Mouse (Mus musculus) gastrocnemius, postnatal 14 days (tissue): ENCODE results near the gene Runx1. TPM values are rescaled to one million over a fixed set of nuclear protein-coding genes. Genes with fewer than 3 reads are reported as not detected.

Source experiments
- DNase-seq: peaks from one replicate; pipeline ENCODE4 v3.0.0; 2021; ENCODE audit warnings: mixed read lengths
- intact Hi-C: fragments of 180-260 bp; cut with DNase I; formaldehyde crosslinking; loops from one replicate; pipeline ENCODE4 v1.15.1; 2025; ENCODE audit warnings: low total_unique reads
- total RNA-seq, 2 experiments: library from RNA; stranded (reverse); gene quantifications; 2 replicates each; pipeline ENCODE4 v1.2.3; 2021

The Runx1 gene
- total RNA-seq, 2 experiments from 2014 or later = 3.8 to 5.3 TPM

- intact Hi-C loops = loop anchor here (10.0 kb wide), 1 partner anchor 156 kb away; no protein-coding TSS in a partner anchor
Measured at GRCm38 (mm10) chr16:92828308-92828862, 2.4 kb upstream of the Runx1 start.

DNA sequence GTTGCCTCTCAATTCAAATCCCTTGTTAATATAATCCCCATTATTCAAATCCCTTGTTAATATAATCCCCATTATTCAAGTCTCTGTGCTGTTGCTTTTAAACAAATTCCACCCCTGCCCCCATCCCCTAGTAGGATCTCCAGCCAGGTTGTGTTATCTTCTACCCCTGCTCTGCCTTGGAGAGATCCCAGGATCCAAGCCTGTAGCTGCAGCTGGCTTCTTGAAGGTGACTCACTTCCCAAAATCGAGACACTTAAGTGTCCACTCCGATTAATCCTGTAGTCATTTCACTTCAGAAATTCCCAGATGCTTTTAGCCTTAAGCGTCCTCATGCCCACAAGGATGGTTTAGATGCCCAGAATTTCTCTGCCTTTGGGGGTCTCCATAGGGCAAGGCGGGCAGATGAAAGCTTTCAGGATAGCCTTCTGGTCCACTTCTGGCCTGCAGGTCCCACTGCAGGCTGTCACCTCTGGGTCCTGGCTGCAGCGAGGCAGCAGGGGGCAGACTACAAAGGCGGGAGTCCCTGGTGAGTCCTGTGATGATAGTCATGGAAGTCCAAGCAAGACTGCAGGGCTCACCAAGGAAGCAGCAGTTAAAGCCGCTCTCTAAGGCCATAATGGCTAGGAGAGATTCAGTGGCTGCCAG, 1.8 kb upstream of the Runx1 start:
- peak; percentile 37 for DNase-seq
- intact Hi-C loops = loop anchor here (10.0 kb wide), 1 partner anchor 157 kb away; no protein-coding TSS in a partner anchor

More at GRCm38 (mm10) chr16:92828308-92828862, 2.4 kb upstream of the Runx1 start:
- no peak for DNase-seq

- DNase-seq = no peak
- intact Hi-C loops = loop anchor here (10.0 kb wide), 1 partner anchor 158 kb away; no protein-coding TSS in a partner anchor
Measured at GRCm38 (mm10) chr16:92826683-92827082, 734 bp upstream of the Runx1 start.

DNA sequence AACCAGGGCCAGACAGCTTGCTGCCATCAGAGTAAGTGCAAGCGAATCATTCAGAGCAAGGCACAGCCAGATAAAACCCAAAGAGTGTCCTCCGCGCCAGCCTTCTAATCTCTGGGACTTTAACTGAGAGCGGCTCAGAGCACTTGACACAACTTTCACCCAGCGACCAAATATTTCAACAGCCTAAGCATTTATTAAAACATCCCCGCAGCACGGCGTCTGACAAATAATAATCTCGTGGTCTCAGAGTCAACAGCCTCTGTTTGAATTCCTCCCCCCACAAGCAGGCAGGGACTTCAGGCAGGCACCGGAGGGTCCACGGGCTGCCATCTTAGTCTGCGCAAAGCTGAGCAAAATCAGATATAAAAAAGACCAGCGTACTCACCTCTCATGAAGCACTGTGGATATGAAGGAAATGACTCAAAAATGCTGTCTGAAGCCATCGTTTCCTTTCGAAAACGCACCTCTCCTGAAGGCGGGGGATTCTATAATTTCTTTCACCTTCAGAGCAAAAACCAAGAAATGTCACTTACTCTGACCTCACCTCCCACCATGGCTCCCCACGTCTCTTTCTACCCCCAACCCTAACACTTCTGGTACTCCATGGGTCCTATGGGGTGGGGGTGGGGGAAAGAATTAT, 625 bp downstream of the Runx1 start:
- DNase-seq = no peak
- intact Hi-C loops = loop anchor here (10.0 kb wide), 1 partner anchor 159 kb away; no protein-coding TSS in a partner anchor

GRCm38 (mm10) chr16:92824723-92825203, 1.2 kb downstream of the Runx1 start:
- intact Hi-C loops = loop anchor here (10.0 kb wide), 1 partner anchor 160 kb away; no protein-coding TSS in a partner anchor
- DNase-seq = no peak

DNA sequence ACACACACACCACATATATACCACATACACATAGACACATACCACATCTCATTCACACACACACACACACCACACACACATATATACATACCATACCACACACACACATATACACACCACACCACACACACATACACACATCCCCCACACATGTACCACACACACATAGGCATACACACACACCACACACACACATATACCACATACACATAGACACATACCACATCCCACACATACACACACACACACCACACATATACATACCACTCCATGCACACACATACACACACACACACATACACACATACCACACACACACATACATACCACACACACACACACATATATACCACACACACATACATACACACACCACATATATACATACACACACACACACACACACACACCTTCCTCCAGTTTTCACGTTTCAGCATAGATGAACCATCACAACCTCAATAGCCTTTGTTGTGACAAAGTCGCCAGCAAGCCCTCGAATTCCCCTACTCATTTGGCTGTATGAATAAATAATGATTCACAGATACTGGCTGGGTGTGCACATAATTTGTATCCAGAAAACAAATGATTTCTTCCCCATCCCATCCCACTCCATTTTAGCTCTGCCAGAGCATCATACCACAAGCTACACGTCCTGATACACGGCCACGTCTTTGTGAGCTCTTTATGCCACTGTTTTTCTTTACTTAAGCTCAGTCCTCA, 1.8 kb downstream of the Runx1 start:
- no peak for DNase-seq
- intact Hi-C loops = loop anchor here (10.0 kb wide), 1 partner anchor 161 kb away; no protein-coding TSS in a partner anchor

- peak; percentile 32 for DNase-seq
- intact Hi-C loops = loop anchor here (10.0 kb wide), 1 partner anchor 161 kb away; no protein-coding TSS in a partner anchor
Measured at GRCm38 (mm10) chr16:92823381-92823862, 2.5 kb downstream of the Runx1 start.

GRCm38 (mm10) chr16:92822676-92823075, 3.3 kb downstream of the Runx1 start:
- intact Hi-C loops = loop anchor here (10.0 kb wide), 1 partner anchor 162 kb away; no protein-coding TSS in a partner anchor
- no peak for DNase-seq

GRCm38 (mm10) chr16:92821938-92822629, 3.9 kb downstream of the Runx1 start:
- no peak for DNase-seq
- intact Hi-C loops = loop anchor here (10.0 kb wide), 1 partner anchor 163 kb away; no protein-coding TSS in a partner anchor

DNA sequence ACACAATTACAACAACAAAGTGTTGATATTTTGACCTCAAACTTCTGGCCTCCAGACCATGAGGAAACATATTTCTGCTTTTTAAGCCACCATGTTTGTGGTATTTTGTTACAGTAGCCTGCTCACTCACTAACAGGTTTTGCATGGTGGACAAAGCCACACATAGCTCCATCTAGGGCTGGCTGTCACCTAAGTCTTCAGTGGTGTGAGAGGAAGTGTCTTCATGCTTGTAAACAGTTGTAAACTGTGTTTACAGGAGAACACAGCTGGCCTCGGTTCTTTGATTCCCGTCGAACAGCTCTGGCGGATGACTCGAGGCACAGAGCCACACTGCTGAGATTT, 4.4 kb downstream of the Runx1 start:
- DNase-seq = no peak
- intact Hi-C loops = loop anchor here (10.0 kb wide), 1 partner anchor 163 kb away; no protein-coding TSS in a partner anchor

- no peak for DNase-seq
- intact Hi-C loops = loop anchor here (10.0 kb wide), 1 partner anchor 164 kb away; no protein-coding TSS in a partner anchor
Measured at GRCm38 (mm10) chr16:92820451-92820850, 5.5 kb downstream of the Runx1 start.

DNA sequence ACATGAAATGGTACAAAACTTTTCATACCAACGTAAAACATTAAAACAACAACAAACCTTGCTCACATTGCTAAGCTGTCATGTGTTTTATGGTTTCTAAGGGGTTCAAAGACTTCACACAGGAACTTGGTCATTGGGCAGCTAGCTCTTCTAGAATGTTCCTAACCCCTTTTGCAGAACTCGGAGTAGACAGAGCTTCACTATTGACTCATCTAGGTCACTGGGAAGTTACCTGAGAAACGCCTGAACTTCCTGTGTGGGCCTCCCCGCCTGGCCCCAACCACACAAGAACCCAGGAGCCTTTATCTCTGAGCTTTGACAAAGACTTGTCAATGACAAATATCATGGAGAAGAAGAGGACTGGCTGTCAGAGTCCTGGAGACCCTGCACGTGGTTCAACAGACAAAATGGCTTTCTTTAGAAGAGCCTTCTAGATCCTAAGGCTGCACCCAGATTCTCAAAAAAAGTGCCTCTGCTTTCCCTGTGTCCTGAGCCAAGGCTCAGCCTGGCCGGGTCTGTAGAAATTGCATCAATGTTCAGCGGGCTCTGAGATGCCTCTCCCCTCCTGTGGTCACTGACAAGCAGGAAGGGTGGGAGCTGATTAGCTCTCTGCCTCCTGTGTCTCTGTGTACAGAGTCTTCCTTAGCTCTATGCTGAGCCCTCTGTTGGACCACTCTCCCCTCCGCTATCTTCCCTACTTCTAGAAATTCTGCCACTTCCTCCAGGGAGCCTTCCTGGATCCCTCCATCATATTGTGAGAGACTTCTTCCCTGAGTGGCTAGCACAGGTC, 7.3 kb downstream of the Runx1 start:
- intact Hi-C loops = no loop called here
- DNase-seq = no peak

GRCm38 (mm10) chr16:92816092-92816491, 9.9 kb downstream of the Runx1 start:
- intact Hi-C loops = no loop called here
- DNase-seq = no peak

DNA sequence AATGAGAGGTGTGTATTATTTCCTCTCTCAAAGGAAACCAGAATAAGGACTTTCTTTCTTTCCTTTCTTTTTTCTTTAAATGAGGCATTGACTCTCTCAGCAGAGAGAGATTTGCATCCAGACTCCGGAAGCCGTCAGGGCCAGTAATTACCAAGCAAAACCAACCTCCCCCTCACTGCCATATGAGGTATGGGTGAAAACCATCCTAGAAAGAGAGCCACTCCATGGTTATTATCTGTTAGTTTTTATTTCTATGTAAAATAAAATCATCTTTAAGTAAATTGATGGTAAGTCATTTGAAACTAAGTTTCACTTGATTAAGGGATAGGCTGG, 10.8 kb downstream of the Runx1 start:
- intact Hi-C loops = no loop called here
- DNase-seq = no peak

- DNase-seq = no peak
- intact Hi-C loops = no loop called here
Measured at GRCm38 (mm10) chr16:92814366-92815194, 11.4 kb downstream of the Runx1 start.

- no peak for DNase-seq
- intact Hi-C loops = no loop called here
Measured at GRCm38 (mm10) chr16:92812405-92812804, 13.5 kb downstream of the Runx1 start.

- DNase-seq = no peak
- intact Hi-C loops = no loop called here
Measured at GRCm38 (mm10) chr16:92810568-92811240, 15.2 kb downstream of the Runx1 start.
